Mouse (Mus musculus) adrenal gland, adult 18-20 months (tissue): ENCODE results near the gene Ube2dnl1. TPM values are rescaled to one million over a fixed set of nuclear protein-coding genes. Genes with fewer than 3 reads are reported as not detected.

Experiments used
- DNase-seq, 2 experiments: peaks; one replicate each; pipeline ENCODE4 v3.0.0; 2021 to 2022; ENCODE audit warnings: low spot score in 2 of 2
- long read RNA-seq, 2 experiments: library from polyadenylated mRNA; stranded (forward); transcript quantifications; one replicate each; pipeline ENCODE4 v2.0.0; 2021
- total RNA-seq, 2 experiments: library from RNA; stranded (reverse); gene quantifications; 1 replicate in 1 of 2; 2 replicates in 1 of 2; pipeline ENCODE4 v1.2.3; 2021

Ube2dnl1 gene
- not detected for total RNA-seq
- long read RNA-seq, experiment 1 = 0 reads
- long read RNA-seq, experiment 2 = 0 reads

DNA sequence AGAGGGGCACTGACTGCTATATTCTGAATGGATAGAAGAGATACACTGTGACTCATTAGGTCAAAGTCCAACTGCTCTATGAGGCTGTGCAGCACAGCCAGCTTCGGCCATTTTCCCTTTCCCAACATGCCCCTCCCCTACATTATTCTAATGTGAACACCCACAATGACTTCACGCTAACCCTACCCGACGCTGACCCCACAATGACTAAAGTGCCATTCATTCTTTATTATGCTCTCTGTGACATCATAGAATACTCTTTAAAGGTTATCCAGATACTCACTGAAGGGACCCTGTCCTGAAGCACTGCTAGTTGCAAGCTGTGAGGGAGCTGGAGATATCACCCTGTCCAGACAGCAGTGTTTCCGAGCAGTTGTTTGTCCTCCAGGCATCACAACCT, at the start of gene Ube2dnl1:
Gene Ube2dnl1, plus strand, starts transcription at position 301 of the 400 bp plus-strand sequence.
- DNase-seq = no peak

DNA sequence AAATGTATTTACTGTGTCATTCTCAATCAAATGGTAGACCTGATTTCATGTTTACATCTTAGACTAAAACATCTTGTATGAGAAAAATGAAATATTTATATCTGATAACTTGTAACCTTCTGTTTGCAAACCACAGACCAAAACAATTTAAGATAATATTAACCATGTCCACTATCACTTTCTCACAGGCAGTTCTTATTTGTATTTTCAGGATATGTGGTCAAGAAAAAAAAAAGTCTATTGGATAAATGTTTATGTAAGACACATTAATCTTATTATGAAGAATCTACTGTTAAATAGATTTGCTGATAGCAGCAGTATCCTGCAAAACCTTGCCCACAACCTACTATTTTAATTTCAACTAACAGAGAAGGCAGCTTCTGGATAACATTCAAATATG, 9.3 kb upstream of the Ube2dnl1 start:
- no peak for DNase-seq

DNA sequence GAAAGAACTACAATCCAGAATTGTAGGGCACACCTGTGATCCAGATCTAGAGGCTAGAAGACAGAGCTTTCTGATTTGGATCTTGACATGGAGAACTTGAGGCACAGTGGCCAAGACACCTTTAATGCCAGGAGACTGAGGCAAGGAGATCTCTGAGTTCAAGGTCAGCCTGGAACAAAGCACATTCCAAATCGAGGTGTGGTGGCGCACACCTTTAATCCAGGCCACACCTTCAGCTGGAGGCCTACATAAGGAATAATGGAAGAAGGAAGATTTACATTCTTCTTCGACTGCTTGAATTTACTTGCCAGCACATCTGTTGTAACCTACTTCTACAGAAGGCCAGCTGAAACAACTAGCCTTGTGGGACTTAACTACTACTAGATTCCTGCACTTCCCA, 7.3 kb upstream of the Ube2dnl1 start:
- DNase-seq = no peak

DNA sequence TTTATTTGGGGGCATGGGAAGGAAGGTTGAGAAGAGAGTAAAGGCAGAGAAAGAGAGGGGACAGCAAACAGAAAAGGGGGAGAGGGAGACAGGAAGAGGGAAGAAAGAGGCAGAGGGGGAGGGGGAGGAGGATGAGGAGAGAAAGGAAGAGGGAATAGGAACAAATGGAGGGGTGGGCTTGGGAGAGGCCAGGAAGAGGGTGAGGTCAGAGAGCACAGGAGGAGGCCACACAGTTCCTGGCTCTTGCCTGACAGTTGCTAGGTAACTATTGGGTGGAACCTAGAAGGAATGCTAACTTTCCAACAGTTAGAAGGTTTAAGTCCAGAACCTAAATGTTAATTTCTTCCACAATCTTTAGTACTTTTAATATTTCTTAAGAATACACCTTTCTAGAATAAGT, 1.4 kb upstream of the Ube2dnl1 start:
- DNase-seq = no peak

DNA sequence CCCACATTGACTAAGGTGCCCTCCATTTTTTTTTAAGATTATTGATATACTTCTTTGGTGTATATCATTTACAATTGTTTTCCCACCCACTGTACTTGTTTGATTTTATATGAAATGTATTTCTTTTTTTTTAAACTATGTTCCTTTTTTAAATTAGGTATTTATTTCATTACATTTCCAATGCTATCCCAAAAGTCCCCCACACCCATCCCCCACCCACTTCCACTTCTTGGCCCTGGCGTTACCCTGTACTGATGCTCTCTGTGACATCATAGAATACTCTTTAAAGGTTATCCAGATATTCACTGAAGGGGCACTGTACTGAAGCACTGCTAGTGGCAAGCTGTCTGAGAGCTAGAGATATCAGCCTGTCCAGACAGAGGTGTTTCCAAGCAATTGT, 2.5 kb downstream of the Ube2dnl1 start, which contains the start of gene Ube2dnl2:
Gene Ube2dnl2, plus strand, starts transcription at position 301 of the 400 bp plus-strand sequence.
- no peak for DNase-seq

DNA sequence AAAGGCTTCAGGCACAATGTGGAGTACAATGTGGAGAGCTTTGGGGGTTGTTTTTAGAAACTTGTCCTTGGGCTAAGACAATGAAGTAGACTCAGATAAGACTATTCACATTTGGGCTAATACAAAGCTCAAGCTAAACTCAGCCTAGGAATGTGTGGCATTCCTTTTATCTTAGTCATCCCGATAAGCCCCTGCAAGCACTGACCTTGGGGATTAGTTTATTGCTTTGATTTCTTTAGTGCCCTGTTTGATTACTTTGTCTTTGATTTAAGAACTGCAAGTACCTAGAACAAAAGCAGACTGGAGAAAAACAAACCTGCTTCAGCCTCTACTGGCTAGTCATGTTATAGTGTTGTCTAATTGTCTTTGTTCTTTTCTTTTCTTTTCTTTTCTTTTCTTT, 50.3 kb downstream of the Ube2dnl1 start:
- no peak for DNase-seq

Other genes with a start within 250 kb of the Ube2dnl1 start
- not detected for gene Ube2dnl2, start 2.6 kb downstream of the Ube2dnl1 start, total RNA-seq